Mouse (Mus musculus) heart, embryonic 10.5 days (tissue): ENCODE results near the gene Tsks. TPM values are rescaled to one million over a fixed set of nuclear protein-coding genes. Genes with fewer than 3 reads are reported as not detected.

Experiments used
- DNase-seq: peaks from one replicate; pipeline ENCODE4 v3.0.0-alpha.2; 2017; ENCODE audit warnings: low spot score
- H3K27ac ChIP-seq: fragments of 300-500 bp; sonication (generic); 2 replicates; pipeline ENCODE4 v1.5.1; 2016; ENCODE audit warnings: mild to moderate bottlenecking
- H3K27me3 ChIP-seq: fragments of 300-500 bp; sonication (generic); 2 replicates; pipeline ENCODE4 v1.6.1; 2016; ENCODE audit warnings: mild to moderate bottlenecking; ENCODE audit not compliant: poor library complexity, insufficient read depth, severe bottlenecking
- H3K36me3 ChIP-seq: fragments of 300-500 bp; sonication (generic); 2 replicates; pipeline ENCODE4 v1.6.1; 2016; ENCODE audit warnings: mild to moderate bottlenecking, moderate library complexity
- H3K4me1 ChIP-seq: fragments of 300-500 bp; sonication (generic); 2 replicates; pipeline ENCODE4 v1.6.1; 2016; ENCODE audit warnings: mild to moderate bottlenecking
- H3K4me3 ChIP-seq: fragments of 300-500 bp; sonication (generic); 2 replicates; pipeline ENCODE4 v1.5.1; 2016; ENCODE audit warnings: mild to moderate bottlenecking, moderate library complexity
- H3K9me3 ChIP-seq: fragments of 300-500 bp; sonication (generic); 2 replicates; pipeline ENCODE4 v1.6.1; 2016; ENCODE audit warnings: mild to moderate bottlenecking, moderate library complexity
- WGBS: fragments of 180-500 bp; shearing (Covaris S2); methylation state at CpG from one replicate; pipeline ENCODE4 v1.1.7; 2016; 5-methylcytosine and 5-hydroxymethylcytosine counted together
- polyA plus RNA-seq: library from polyadenylated mRNA; unstranded; fragments of >200 nt; fragmentation: Nextera tagmentation; extraction: Ambion mirVana; gene quantifications from 2 replicates; pipeline ENCODE4 v1.2.1, GENCODE M21; 2016

The Tsks gene
- polyA plus RNA-seq, 1 experiment from 2014 or later: 0.25 TPM

GRCm38 (mm10) chr7:44916191-44916590 lies 26.8 kb upstream of the Tsks start:
- 87% methylated on average over 6 of the region's 6 CpGs for WGBS
- Histone ChIP-seq H3K9me3 (no peaks in the 10 kb centered on the region), H3K27me3 (no peaks in the 10 kb centered on the region), H3K36me3 (peaks cover 59% of the 10 kb centered on the region), H3K4me3 (no peak overlapping the region), H3K27ac (no peak overlapping the region), H3K4me1 (peaks cover 33% of the 10 kb centered on the region)
- DNase-seq: peak; percentile 39

DNA sequence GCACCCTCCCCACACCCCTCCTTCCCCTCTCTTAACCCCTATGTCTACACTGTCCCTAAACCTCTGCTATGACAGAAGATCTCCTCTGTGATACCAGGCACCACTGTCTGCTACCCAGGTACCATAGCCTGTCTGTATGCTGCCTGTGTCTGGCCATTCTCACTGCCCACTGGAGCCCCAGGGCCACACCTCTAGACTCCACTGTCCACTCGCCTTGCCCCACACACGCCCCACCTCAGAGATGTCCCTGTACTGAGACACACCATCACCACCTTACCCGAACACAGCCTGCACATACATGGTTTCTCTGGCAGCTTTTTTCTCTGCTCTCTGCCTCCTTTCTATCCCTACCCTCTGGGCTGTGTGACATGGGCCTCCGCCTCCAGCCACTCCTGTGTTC lies 26.1 kb upstream of the Tsks start:
- Histone ChIP-seq H3K27me3 (no peaks in the 10 kb centered on the region), H3K9me3 (no peaks in the 10 kb centered on the region), H3K27ac (0 out of 2 replicates have a peak overlapping the region, but pooled peaks have one; percentile 18), H3K4me3 (no peak overlapping the region), H3K4me1 (peaks cover 33% of the 10 kb centered on the region), H3K36me3 (peaks cover 56% of the 10 kb centered on the region)
- WGBS: 90% methylated on average over 4 of the region's 4 CpGs
- DNase-seq: no peak

- 56% methylated on average over 3 of the region's 3 CpGs for WGBS
- DNase-seq: peak; percentile 76
- H3K27ac ChIP-seq: 0 out of 2 replicates have a peak overlapping the region, but pooled peaks have one; percentile 18
- no peaks in the 10 kb centered on the region for H3K27me3 ChIP-seq
- H3K4me1 ChIP-seq: peaks cover 33% of the 10 kb centered on the region
- peaks cover 56% of the 10 kb centered on the region for H3K36me3 ChIP-seq
- no peak overlapping the region for H3K4me3 ChIP-seq
- H3K9me3 ChIP-seq: no peaks in the 10 kb centered on the region
Observed at GRCm38 (mm10) chr7:44918219-44918618, 24.8 kb upstream of the Tsks start.

- peaks cover 54% of the 10 kb centered on the region for H3K36me3 ChIP-seq
- H3K4me3 ChIP-seq: no peak overlapping the region
- H3K27ac ChIP-seq: no peak overlapping the region
- no peaks in the 10 kb centered on the region for H3K27me3 ChIP-seq
- H3K9me3 ChIP-seq: no peaks in the 10 kb centered on the region
- peak; percentile 63 for DNase-seq
- 94% methylated on average over 5 of the region's 5 CpGs for WGBS
- peaks cover 32% of the 10 kb centered on the region for H3K4me1 ChIP-seq
Observed at GRCm38 (mm10) chr7:44919127-44919526, 23.9 kb upstream of the Tsks start.

GRCm38 (mm10) chr7:44922530-44922929 lies 20.5 kb upstream of the Tsks start:
- Histone ChIP-seq H3K9me3 (no peaks in the 10 kb centered on the region), H3K4me3 (no peak overlapping the region), H3K27ac (no peak overlapping the region), H3K27me3 (no peaks in the 10 kb centered on the region), H3K36me3 (peaks cover 59% of the 10 kb centered on the region), H3K4me1 (peaks cover 23% of the 10 kb centered on the region)
- DNase-seq: no peak

DNA sequence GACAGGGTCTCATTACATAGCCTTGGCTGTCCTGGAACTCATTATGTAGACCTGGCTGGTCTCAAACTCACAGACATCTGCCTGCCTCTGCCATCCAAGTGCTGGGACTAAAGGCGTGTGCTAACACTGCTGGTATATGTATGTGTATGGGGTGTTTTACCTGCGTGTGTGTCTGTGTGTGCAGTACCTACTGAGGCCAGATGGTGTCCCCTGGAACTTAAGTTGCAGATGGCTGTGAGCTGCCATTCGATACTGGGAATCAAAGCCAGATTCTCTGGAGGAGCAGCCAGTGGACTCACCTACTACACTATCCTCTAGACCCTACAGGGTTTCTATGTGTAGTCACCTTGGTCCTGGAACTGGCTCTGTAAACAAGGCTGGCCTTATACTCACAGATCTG lies 17.5 kb upstream of the Tsks start:
- no peak for DNase-seq
- H3K4me3 ChIP-seq: no peak overlapping the region
- H3K36me3 ChIP-seq: peaks cover 50% of the 10 kb centered on the region
- no peaks in the 10 kb centered on the region for H3K9me3 ChIP-seq
- H3K27me3 ChIP-seq: no peaks in the 10 kb centered on the region
- WGBS: 77% methylated on average over 3 of the region's 3 CpGs
- peaks cover 23% of the 10 kb centered on the region for H3K4me1 ChIP-seq
- no peak overlapping the region for H3K27ac ChIP-seq

- Histone ChIP-seq H3K27me3 (no peaks in the 10 kb centered on the region), H3K4me3 (peak overlapping the region; percentile 80), H3K36me3 (peaks cover 32% of the 10 kb centered on the region), H3K9me3 (no peaks in the 10 kb centered on the region), H3K4me1 (peaks cover 24% of the 10 kb centered on the region), H3K27ac (peak overlapping the region; percentile 88)
- 4% methylated on average over 1 of the region's 1 CpGs for WGBS
- no peak for DNase-seq
Observed at GRCm38 (mm10) chr7:44928570-44928969, 14.4 kb upstream of the Tsks start.

- Histone ChIP-seq H3K27me3 (no peaks in the 10 kb centered on the region), H3K9me3 (no peaks in the 10 kb centered on the region), H3K36me3 (peaks cover 23% of the 10 kb centered on the region), H3K4me3 (peak within 1 kb of the TSS; percentile 80), H3K4me1 (peaks cover 24% of the 10 kb centered on the region), H3K27ac (peak within 1 kb of the TSS; percentile 88)
- WGBS: under 1% methylated on average over 78 of the region's 84 CpGs
- DNase-seq: peak; percentile 100
Observed at GRCm38 (mm10) chr7:44929204-44930151, 13.5 kb upstream of the Tsks start, which contains the start of gene Ap2a1. Gene Ap2a1, minus strand, starts transcription at chr7:44929496.

DNA sequence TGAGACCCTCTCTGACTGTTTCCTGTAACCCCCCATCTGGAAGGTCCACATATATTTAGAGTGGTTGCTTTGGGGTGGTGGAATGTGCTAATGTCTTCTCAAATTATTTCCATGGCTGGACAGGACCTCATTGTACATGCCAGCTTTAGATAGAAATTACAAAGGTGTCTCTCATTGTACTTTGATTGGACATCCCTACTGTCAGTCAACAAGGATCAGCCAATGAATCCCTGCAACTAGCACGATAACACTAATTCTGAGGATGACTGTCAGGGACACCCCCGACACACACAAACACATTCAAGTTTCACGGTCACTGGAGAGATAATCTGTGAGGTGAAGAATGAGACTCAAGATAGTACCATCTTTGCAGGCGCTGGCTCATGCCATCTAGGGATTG lies 4.3 kb upstream of the Tsks start:
- Histone ChIP-seq H3K27me3 (no peaks in the 10 kb centered on the region), H3K4me1 (no peaks in the 10 kb centered on the region), H3K27ac (no peak overlapping the region), H3K9me3 (no peaks in the 10 kb centered on the region; the same call in 1 of the 2 replicates), H3K36me3 (no peaks in the 10 kb centered on the region), H3K4me3 (no peak overlapping the region)
- 84% methylated on average over 4 of the region's 4 CpGs for WGBS
- no peak for DNase-seq

DNA sequence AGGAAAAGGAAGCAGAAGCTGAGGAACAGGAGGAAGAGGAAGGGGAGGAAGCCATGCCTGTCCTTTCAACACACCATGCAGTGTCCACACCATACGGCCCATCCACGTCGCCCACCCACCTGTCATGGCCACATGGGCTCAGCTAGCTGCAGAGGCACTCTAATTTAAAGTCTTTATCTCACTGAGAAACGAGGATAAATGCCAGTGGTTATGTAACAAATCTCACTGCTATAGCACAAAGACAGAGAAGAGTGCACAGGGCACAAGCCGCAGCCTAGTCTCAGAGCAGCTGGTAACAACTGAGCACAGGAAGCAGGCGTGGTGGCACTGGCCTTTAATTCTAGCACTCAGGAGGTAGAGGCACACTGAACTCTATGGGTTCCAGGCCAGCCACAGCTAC lies 6.9 kb downstream of the Tsks start:
- Histone ChIP-seq H3K4me3 (no peak overlapping the region), H3K9me3 (no peaks in the 10 kb centered on the region), H3K27me3 (peaks cover 48% of the 10 kb centered on the region), H3K27ac (no peak overlapping the region), H3K36me3 (no peaks in the 10 kb centered on the region), H3K4me1 (peaks cover 18% of the 10 kb centered on the region)
- WGBS: 73% methylated on average over 6 of the region's 6 CpGs
- no peak for DNase-seq

DNA sequence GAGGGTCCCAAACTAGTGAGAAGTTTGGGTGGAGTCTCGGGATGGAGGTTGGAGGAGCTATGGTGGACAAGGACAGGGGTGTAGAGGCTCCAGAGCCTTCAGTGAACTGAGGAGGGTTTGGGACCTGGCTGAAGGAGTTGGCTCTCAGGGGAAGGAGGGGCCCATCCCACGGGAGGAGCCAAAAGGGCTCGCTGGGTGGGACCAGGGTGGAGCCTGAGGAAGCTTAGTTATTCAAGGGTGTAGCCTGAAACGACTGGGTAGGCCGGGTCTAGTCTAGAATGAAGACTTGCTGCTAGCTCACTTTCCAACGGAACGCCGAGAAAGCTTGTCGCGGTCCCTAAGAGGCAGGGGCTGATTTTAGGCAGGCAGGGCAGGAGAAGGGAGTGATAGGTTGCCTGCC lies 9.0 kb downstream of the Tsks start:
- H3K27ac ChIP-seq: peak overlapping the region; percentile 74; the same call in 1 of the 2 replicates
- 1% methylated on average over 10 of the region's 10 CpGs for WGBS

DNA sequence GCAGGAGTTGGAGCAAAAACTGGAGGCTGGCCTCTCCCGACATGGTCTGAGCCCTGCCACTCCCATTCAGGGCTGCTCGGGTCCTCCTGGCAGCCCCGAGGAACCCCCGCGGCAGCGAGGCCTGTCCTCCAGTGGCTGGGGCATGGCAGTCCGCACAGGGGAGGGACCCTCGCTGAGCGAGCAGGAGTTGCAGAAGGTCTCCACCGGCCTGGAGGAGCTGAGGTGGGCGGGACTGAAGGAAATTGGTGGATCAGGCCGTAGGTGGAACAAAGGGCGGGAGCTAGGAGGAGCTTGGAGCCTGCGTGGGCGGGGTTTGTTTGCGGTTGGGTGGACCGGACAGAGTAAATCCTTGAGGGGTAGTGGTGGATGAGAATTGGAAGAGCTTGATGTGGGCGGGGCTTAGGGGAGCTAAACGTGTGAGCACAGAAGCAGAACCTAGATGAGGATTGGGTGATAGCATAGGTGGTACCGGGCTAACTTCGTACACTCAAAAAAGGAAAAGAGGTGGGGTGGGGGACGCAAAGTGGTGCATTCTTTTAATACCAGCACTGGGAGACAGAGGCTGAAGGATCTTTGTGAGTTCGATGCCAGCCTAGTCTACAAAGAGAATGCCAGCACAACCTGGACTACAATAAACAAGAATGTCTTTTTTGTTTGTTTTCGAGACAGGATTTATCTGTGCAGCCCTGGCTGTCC lies 9.8 kb downstream of the Tsks start:
- Histone ChIP-seq H3K9me3 (no peaks in the 10 kb centered on the region), H3K4me1 (peaks cover 23% of the 10 kb centered on the region), H3K4me3 (peak overlapping the region; percentile 56), H3K36me3 (no peaks in the 10 kb centered on the region), H3K27me3 (peaks cover 49% of the 10 kb centered on the region), H3K27ac (peak overlapping the region; percentile 74; the same call in 1 of the 2 replicates)
- peak; percentile 97 for DNase-seq
- WGBS: 6% methylated on average over 24 of the region's 24 CpGs

More for the DNA sequence above, 9.0 kb downstream of the Tsks start:
- H3K4me1 ChIP-seq: peaks cover 18% of the 10 kb centered on the region
- H3K9me3 ChIP-seq: no peaks in the 10 kb centered on the region
- H3K4me3 ChIP-seq: peak overlapping the region; percentile 56
- peak; percentile 87 for DNase-seq
- H3K27me3 ChIP-seq: peaks cover 48% of the 10 kb centered on the region
- H3K36me3 ChIP-seq: no peaks in the 10 kb centered on the region

DNA sequence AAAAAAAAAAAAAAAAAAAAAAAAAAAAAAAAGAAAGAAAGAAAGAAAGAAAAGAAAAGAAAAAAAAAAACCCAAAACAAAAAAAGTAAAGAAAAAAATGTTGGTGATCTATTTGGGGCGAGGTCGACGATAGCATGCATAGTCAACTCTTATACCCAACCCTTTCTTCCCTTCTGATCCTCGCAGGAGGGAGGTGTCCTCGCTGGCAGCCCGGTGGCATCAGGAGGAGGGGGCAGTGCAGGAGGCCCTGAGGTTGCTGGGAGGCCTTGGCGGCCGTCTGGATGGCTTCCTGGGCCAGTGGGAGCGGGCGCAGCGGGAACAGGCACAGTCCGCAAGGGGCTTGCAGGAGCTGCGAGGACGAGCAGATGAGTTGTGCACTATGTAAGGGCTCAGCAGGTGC lies 10.6 kb downstream of the Tsks start:
- Histone ChIP-seq H3K36me3 (no peaks in the 10 kb centered on the region), H3K27ac (no peak overlapping the region), H3K9me3 (no peaks in the 10 kb centered on the region), H3K4me3 (no peak overlapping the region), H3K4me1 (peaks cover 24% of the 10 kb centered on the region), H3K27me3 (peaks cover 42% of the 10 kb centered on the region)
- 51% methylated on average over 14 of the region's 14 CpGs for WGBS
- DNase-seq: no peak
